Comparison of ENCODE assay signal across 15 mouse cellular contexts in the genomic region with DNA sequence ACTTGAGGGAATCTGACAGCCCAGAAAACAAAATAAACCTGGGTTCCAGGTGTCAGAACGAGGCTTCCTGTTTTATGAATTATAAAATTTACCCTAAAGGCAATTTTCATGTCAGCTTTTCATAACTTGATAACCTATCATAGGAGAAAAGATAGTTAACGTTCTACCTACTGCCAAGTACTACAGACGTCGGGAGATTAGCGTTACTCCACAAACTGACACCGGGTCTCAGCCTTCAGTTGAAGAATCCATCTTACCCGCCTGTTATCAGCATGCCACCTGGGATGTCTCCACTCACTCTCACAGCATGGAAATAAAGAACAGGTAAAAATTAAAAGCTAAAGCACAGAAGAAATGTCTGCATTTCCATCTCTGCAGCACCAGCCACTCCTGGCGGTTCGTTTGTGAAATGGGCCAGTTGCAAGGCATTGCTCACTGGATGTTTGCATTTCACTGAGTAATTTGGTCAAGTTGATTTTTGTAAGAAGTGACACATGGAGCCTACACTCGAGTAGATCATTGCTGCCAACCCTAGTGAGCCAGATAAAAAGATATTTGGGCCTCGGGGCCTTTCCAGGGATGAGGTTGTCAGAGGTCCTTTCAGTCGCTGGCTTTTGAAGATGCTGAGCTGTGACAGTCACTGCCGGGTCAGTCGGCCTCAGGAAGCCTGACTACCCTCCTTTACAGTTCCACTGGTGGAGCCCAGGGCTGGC.
"Had no signal": no experiment of that assay in that cellular context is flagged by ENCODE, and none has a peak within 500 bp of the region (broad histone marks: within the 10 kb centered on the region; RNA-seq: fewer than 3 reads in every experiment).

No protein-coding gene starts in this region.

- H3K4me2 ChIP-seq: intestine, embryonic 15.5 days; lung, embryonic 15.5 days; neural tube, embryonic 15.5 days; stomach, embryonic 15.5 days had no signal

- H3K4me3 ChIP-seq: intestine, embryonic 15.5 days; left cerebral cortex, adult 2 months; lung, embryonic 15.5 days; midbrain, embryonic 10.5 days; myocyte; neural tube, embryonic 15.5 days; stomach, embryonic 15.5 days had no signal

- H3K9me3 ChIP-seq: intestine, embryonic 15.5 days; lung, embryonic 15.5 days; midbrain, embryonic 10.5 days; neural tube, embryonic 15.5 days; stomach, embryonic 15.5 days had no signal

- DNase-seq: kidney, adult 18-20 months; kidney, postnatal 25 days; liver, postnatal 0 days; lung, postnatal 14 days; midbrain, embryonic 14.5 days; right cerebral cortex, postnatal 14 days; thymus, adult 2 months; thymus, postnatal 25 days had no signal

- H3K27ac ChIP-seq: intestine, embryonic 15.5 days; left cerebral cortex, adult 2 months; lung, embryonic 15.5 days; midbrain, embryonic 10.5 days; neural tube, embryonic 15.5 days; stomach, embryonic 15.5 days had no signal

- H3K4me1 ChIP-seq: lung, embryonic 15.5 days; neural tube, embryonic 15.5 days had no signal

- H3K9ac ChIP-seq: intestine, embryonic 15.5 days; liver, postnatal 0 days; lung, embryonic 15.5 days; neural tube, embryonic 15.5 days; stomach, embryonic 15.5 days had no signal

- H3K27me3 ChIP-seq: intestine, embryonic 15.5 days; lung, embryonic 15.5 days; neural tube, embryonic 15.5 days; stomach, embryonic 15.5 days had no signal

- ATAC-seq: intestine, embryonic 15.5 days; liver, postnatal 0 days had no signal

- H3K36me3 ChIP-seq: intestine, embryonic 15.5 days; lung, embryonic 15.5 days; midbrain, embryonic 10.5 days; neural tube, embryonic 15.5 days; stomach, embryonic 15.5 days had no signal
